Mouse (Mus musculus) small intestine, adult 2 months (tissue): Measurements from ENCODE around the gene Nhlrc4. TPM values are rescaled to one million over a fixed set of nuclear protein-coding genes. Genes with fewer than 3 reads are reported as not detected.

ENCODE experiments used
- H3K27ac ChIP-seq: fragments of 200-500 bp; 2 replicates; pipeline ENCODE4 v1.5.1; 2012; ENCODE audit warnings: low read depth, low read length, control low read depth, inconsistent platforms; ENCODE audit not compliant: insufficient read depth
- H3K27me3 ChIP-seq: fragments of 200-500 bp; 2 replicates; pipeline ENCODE4 v1.6.1; 2012; ENCODE audit warnings: mild to moderate bottlenecking, moderate library complexity, low read length, inconsistent platforms; ENCODE audit not compliant: control insufficient read depth, insufficient read depth
- H3K36me3 ChIP-seq: fragments of 200-500 bp; 2 replicates; pipeline ENCODE4 v1.6.1; 2012; ENCODE audit warnings: mild to moderate bottlenecking, low read length, control low read depth, inconsistent platforms; ENCODE audit not compliant: control insufficient read depth, insufficient read depth
- H3K4me1 ChIP-seq: fragments of 200-500 bp; 2 replicates; pipeline ENCODE4 v1.6.1; 2012; ENCODE audit warnings: low read length, inconsistent platforms, mixed read lengths; ENCODE audit not compliant: control insufficient read depth, insufficient read depth, insufficient read length
- H3K4me3 ChIP-seq: fragments of 200-500 bp; 2 replicates; pipeline ENCODE4 v1.5.1; 2012; ENCODE audit warnings: low read depth, mild to moderate bottlenecking, control low read depth, inconsistent platforms, low read length, moderate library complexity
- CTCF ChIP-seq: fragments of 200-500 bp; IDR thresholded peaks from 2 replicates; pipeline ENCODE4 v1.5.1; 2012; ENCODE audit warnings: low read depth, mild to moderate bottlenecking, control low read depth, inconsistent platforms, low read length, moderate library complexity, mixed read lengths; ENCODE audit not compliant: insufficient replicate concordance, insufficient read length; ENCODE audit errors: extremely low read depth
- POLR2A ChIP-seq: fragments of 200-500 bp; IDR thresholded peaks from 2 replicates; pipeline ENCODE4 v1.6.1; 2012; ENCODE audit warnings: low read depth, mild to moderate bottlenecking, control low read depth, inconsistent platforms, low read length, moderate library complexity
- WGBS: fragments of 180-500 bp; shearing (Covaris S2); methylation state at CpG from one replicate; pipeline ENCODE4 v1.1.7; 2018; 5-methylcytosine and 5-hydroxymethylcytosine counted together
- polyA plus RNA-seq: library from polyadenylated mRNA; depleted of rRNA; stranded (reverse); fragments of >200 nt; gene quantifications from 2 replicates; pipeline ENCODE4 v1.2.3, GENCODE M21; 2012

Nhlrc4 gene
- polyA plus RNA-seq, 1 experiment: not detected

GRCm38 (mm10) chr17:25943769-25944168 lies 992 bp downstream of the Nhlrc4 start:
- WGBS: 87% methylated on average over 9 of the region's 9 CpGs
- no peak overlapping the region for H3K27ac ChIP-seq
- no peaks in the 10 kb centered on the region for H3K36me3 ChIP-seq
- H3K4me3 ChIP-seq: no peak overlapping the region
- TF ChIP-seq POLR2A (no peak), CTCF (no peak)
- H3K4me1 ChIP-seq: peaks cover 15% of the 10 kb centered on the region
- H3K27me3 ChIP-seq: no peaks in the 10 kb centered on the region

DNA sequence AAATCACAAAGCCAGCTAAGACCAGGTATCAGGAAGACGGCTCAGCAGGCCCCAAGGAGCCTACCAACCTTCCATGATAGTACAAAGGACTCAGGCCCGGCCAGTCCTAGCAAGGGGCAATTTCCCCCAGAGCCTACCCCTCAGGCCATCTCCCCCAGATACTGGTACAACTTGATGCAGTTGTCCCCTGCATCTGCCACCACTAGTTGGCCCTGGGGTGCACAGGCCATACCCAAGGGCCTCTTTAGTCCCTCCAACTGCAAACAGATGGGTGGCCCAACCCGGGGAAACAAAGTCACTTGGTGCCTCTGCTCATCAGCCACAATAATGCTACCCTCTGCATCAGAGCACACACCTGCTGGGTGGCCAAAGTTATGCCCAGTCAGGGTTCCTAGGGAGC lies 1.5 kb downstream of the Nhlrc4 start:
- Histone ChIP-seq H3K4me1 (peaks cover 15% of the 10 kb centered on the region), H3K27ac (no peak overlapping the region), H3K36me3 (no peaks in the 10 kb centered on the region), H3K27me3 (no peaks in the 10 kb centered on the region), H3K4me3 (no peak overlapping the region)
- TF ChIP-seq CTCF (no peak), POLR2A (no peak)
- 52% methylated on average over 3 of the region's 3 CpGs for WGBS

DNA sequence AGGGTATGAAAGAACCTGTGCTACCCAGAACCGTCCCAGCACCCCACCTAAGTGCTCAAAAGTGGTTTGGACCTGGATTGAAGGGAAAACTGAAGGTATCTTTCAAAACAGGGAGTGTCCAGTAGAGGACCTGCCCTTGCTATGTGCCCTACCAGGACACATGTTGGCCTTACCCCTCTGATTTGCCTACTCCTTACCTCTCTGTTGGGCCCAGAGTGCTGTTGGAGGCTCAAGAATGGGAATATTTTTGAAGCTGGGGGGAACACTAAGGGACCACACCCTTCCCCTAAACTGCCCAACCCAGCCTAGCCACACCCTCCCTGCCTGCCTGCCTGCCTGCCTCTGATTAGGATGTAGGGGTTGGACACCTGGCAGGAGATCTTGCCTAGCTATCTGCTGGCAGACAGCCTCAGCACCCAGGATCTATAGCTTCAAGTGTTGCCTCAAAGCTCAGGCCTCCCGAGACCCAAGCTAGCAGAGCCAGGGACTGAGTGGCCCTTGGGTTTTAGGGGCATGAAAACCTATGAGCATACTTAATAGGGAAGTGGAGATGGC lies 2.1 kb downstream of the Nhlrc4 start:
- Histone ChIP-seq H3K27me3 (no peaks in the 10 kb centered on the region), H3K36me3 (no peaks in the 10 kb centered on the region), H3K27ac (no peak overlapping the region), H3K4me3 (no peak overlapping the region), H3K4me1 (peaks cover 15% of the 10 kb centered on the region)
- TF ChIP-seq CTCF (no peak), POLR2A (no peak)
- WGBS: 32% methylated on average over 2 of the region's 2 CpGs

DNA sequence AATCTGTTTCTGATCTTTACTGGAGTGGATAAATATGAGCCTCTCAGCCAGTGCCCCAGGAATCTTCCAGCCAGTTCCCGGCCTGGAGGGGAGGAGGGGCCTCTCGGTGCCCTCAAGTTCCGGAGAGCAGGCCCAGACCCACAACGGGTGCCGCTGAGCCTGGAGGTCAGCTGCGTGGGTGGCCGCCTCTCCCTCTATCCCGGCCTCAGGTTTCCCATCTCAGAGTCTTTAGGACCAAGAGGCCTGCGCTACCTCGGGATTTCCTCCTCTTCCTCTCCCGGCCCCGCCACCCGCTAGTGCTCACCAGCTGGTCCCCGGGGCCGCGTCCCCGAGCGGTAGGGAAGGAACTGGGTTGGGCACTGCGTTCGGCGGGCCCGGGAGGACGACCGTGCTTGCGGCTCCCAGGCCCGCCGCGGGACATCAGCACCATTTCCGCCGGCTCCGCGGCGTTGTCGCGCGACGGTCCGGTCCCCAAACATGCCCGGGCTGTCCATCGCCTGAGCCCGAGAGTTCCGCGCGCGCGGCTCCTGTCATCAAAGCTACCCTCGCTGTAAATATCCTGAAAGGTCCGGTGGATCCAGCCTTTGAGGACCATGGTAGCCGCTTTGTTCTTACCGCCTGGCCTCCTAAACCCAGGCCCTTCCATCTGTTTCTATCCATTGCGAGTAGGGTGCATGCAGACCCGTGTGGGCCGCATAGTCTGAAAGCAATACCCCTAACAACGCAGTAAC lies 3.1 kb downstream of the Nhlrc4 start:
- H3K4me1 ChIP-seq: peaks cover 15% of the 10 kb centered on the region
- TF ChIP-seq POLR2A (peak; percentile 46), CTCF (no peak)
- no peaks in the 10 kb centered on the region for H3K27me3 ChIP-seq
- H3K27ac ChIP-seq: peak overlapping the region; percentile 39
- 3% methylated on average over 54 of the region's 54 CpGs for WGBS
- peaks cover 6% of the 10 kb centered on the region for H3K36me3 ChIP-seq
- H3K4me3 ChIP-seq: peak overlapping the region; percentile 97

- WGBS: 85% methylated on average over 1 of the region's 1 CpGs
- no peak overlapping the region for H3K4me3 ChIP-seq
- no peak overlapping the region for H3K27ac ChIP-seq
- TF ChIP-seq POLR2A (no peak), CTCF (no peak)
- peaks cover 58% of the 10 kb centered on the region for H3K36me3 ChIP-seq
- H3K27me3 ChIP-seq: no peaks in the 10 kb centered on the region
- no peaks in the 10 kb centered on the region for H3K4me1 ChIP-seq
These were observed 10.2 kb downstream of the Nhlrc4 start for GRCm38 (mm10) chr17:25934526-25934925.

GRCm38 (mm10) chr17:25925348-25925747 lies 19.4 kb downstream of the Nhlrc4 start:
- WGBS: 68% methylated on average over 2 of the region's 2 CpGs
- Histone ChIP-seq H3K4me3 (no peak overlapping the region), H3K27ac (no peak overlapping the region), H3K4me1 (no peaks in the 10 kb centered on the region), H3K27me3 (no peaks in the 10 kb centered on the region), H3K36me3 (peaks cover 25% of the 10 kb centered on the region)
- TF ChIP-seq POLR2A: no peak
- no peak for TF ChIP-seq CTCF

GRCm38 (mm10) chr17:25922120-25922519 lies 22.6 kb downstream of the Nhlrc4 start:
- Histone ChIP-seq H3K4me1 (peaks cover 16% of the 10 kb centered on the region; the same call in 1 of the 2 replicates), H3K27me3 (no peaks in the 10 kb centered on the region), H3K27ac (no peak overlapping the region), H3K4me3 (no peak overlapping the region), H3K36me3 (peaks cover 5% of the 10 kb centered on the region; the same call in 1 of the 2 replicates)
- 51% methylated on average over 5 of the region's 5 CpGs for WGBS
- TF ChIP-seq CTCF (no peak), POLR2A (no peak)
